Mouse (Mus musculus) E14TG2a.4 (cell line): ENCODE measurements at regions not wholly inside any gene's neighbourhood (a gene's known extent, or its start where the extent isn't known, plus 50 kb on each side); places are given as distances from the start of the nearest gene placed in this dataset.

Experiments
- CTCF ChIP-seq: conservative IDR thresholded peaks from 2 replicates; pipeline ENCODE4 v1.5.1; 2014; ENCODE audit warnings: low read length
- NANOG ChIP-seq: IDR thresholded peaks from 2 replicates; pipeline ENCODE4 v1.6.1; 2014; ENCODE audit warnings: borderline replicate concordance, low read length, mixed read lengths

DNA sequence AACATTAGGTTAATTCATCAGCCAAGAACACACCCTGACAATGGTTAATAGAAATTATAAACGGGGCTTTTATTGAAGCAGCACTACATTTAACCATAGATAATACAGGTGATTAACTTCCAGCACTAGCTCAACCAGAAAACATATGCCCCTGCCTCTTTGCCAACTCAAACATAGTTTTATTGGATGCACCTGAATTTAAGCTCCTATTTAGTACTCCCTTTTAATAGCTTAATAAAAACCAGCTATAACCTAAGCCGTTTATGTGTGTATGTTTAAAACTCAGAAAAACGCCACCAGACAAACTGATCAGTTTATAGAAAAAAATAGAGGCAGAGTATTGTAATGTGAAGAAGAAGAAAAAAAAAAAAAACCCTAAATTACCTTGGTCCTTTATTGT lies 1201.4 kb downstream of the A830018L16Rik start:
- TF ChIP-seq CTCF (no peak), NANOG (no peak)
